Mouse (Mus musculus) lung, postnatal 0 days (tissue): ENCODE measurements around the gene Ctdspl2.

ENCODE experiments used
- CTCF ChIP-seq: IDR thresholded peaks from 2 replicates; pipeline ENCODE4 v1.5.1; 2016; ENCODE audit warnings: antibody characterized with exemption, mild to moderate bottlenecking
- EP300 ChIP-seq: IDR thresholded peaks from 2 replicates; pipeline ENCODE4 v1.6.1; 2016; ENCODE audit warnings: antibody characterized with exemption, mild to moderate bottlenecking, control low read depth

DNA sequence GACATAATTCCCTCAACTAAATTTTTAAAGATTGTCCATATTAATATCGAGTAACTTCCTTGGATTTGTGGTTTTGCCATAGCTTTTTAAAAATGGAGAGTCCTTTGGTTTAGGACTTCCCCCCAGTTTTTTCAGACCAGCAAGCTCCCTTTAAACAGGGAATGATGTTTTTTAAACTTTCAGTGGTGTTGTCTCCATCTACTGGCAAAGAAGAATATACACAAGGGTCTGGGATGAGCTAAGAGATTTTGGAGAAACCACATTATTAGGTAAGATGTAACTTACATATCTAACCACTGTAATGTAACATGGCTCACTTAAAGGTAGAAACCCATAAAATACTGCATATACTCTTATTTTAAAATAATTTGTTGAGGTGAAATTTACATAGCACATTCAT lies 39.9 kb downstream of the Ctdspl2 start:
- TF ChIP-seq CTCF (peak; percentile 53), EP300 (no peak)
